Mouse (Mus musculus): Measurements from ENCODE around the gene Zmynd12.

Gene Zmynd12

DNA sequence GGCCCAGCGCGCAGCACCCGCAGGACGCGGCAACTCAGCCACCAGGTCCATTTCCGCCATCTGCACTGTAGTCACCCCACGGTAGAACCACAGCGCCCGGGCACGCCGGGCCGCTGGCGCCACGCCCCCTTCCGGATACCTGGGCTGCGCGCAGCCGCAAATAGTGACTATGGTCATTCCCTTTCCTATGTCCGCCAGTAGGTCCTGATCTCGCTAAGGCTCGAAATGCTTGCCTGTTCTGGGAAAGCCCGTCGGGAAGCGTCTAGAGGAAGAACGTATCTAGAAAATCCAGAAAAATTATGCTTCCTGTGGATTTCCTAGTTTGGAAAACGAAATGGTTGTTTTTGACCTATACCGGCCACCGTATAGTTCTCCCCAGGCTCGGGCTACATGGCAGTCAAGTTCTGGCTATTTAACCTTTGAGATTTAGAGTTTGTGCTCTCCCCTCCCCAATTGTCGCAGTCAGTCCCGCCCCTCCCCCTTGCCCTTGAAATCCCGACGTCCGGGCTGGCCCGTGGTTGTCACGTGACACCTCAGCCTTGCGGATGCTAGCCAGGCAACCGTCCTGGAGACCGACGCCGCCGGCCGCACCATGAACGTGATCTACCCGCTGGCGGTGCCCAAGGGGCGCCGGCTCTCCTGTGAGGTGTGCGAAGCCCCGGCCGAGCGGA, at the start of gene Zmynd12, which contains the start of gene Ppcs:
Gene Zmynd12 (plus strand): TSS at position 521 of the 671 bp plus-strand sequence.
Gene Ppcs (minus strand): TSS at position 127 of the 671 bp plus-strand sequence.
- DNase-seq (ENCODE audit: low read depth in 1 of 2, low spot score in 2 of 2) = peak; percentile 33 to 66

DNA sequence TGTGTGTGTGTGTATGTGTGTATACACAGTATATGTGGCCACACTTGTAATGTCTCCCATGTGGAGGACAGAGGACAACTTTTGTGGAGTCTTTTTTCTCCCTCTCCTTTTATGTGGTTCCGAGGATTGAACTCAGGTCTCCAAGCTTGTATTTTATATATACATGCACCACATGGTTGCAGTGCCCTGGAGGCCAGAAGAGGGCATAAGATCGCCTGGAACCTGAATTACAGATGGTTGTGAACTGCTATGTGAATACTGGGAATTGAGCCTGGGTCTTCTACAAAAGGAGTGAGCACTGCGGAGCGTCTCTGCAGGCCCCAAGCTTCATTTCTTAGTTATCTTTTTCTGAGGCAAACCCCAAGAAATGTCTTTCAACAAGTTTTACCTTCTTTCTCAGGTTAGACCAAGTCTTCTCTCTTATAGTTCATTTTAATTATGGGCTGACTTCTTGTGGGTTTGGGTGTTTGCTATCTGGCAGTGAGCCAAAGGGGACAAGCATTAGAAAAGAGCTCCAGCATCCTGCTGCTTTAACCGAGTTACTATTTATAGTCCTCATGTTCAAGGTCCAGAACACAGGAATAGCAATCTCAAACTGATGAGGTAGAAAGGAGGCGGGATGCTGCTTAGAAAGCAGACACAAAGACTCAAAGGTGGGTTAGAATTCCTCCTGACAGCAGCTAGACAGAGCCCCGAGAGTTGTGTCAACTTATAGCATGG, 41.0 kb upstream of the Zmynd12 start:
- DNase-seq (ENCODE audit: low read depth in 1 of 2, low spot score in 2 of 2) = no peak

DNA sequence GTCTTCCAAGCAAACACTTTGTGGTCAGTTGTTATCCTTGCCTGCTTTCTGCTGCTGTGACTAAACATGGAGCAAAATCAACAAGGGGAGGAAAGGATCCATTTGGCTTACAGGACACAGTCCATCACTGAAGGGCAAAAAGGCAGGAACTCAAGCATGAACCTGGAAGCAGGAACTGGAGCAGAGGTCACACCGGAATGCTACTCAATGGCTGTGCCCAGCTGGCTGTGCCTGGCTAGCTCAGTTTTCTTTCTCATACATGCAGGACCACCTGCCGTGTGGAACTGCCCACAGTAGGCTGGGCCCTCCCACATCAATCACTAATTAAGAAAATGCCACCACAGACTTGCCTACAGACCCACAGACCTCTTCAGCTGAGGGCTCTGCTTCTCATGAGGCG, 33.4 kb upstream of the Zmynd12 start:
- DNase-seq (ENCODE audit: low read depth in 1 of 2, low spot score in 2 of 2) = no peak

DNA sequence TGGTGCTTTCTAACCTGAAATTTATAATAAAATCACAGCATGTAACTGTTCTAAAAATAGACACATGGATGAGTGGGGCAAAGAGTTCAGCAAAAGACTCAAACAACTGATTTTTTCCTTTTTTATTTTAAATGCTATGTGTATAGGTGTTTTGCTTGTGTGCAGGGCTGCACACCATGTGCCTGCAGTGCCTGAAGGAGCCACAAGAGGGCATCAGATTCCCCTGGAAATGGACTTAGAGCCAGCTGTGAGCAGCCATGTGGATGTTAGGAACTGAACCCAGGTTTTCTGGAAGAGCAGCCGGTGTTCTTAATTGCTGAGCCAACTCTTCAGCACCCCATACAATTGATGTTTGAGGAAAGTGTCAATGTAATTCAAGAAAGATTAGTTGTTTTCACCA, 32.2 kb upstream of the Zmynd12 start:
- no peak for DNase-seq (ENCODE audit: low read depth in 1 of 2, low spot score in 2 of 2)

DNA sequence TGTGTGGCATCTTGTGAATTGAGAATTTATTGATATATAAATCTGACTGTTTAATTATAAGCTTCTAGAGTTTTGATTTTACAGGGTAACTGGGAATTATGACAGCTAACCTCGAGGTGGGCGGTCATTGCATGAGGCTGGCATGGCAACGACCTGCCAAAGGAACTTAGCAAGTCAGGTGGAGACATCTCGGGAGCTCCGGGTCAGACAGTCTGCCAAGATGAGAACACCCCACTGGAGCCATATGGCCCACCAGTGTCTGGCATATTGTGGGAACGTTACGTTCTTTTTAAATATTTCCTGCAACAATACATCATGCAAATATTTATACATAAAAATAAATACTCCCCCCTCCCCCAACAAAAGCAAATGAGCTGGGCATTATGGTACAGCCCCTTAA, 23.9 kb upstream of the Zmynd12 start:
- DNase-seq (ENCODE audit: low read depth in 1 of 2, low spot score in 2 of 2) = no peak

DNA sequence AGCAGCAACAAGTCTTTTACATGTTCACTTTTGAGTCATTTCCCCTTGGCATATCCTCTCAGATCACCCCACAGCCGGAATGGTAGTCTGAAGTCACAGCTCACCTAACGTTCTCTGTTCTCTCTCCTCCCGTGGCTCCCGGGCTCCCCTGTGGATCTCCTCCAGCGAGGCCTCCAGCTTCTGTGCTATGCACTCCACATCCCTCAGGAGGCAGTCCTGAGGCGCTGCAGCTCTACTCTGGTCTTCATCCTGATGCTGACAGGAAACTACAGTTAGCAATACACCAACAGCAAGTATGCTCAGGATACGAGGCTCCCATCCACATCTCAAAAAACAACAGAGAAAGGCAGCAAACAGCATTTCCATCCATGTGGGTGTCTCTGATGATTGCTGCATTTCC, 21.7 kb upstream of the Zmynd12 start:
- DNase-seq (ENCODE audit: low read depth in 1 of 2, low spot score in 2 of 2) = no peak

DNA sequence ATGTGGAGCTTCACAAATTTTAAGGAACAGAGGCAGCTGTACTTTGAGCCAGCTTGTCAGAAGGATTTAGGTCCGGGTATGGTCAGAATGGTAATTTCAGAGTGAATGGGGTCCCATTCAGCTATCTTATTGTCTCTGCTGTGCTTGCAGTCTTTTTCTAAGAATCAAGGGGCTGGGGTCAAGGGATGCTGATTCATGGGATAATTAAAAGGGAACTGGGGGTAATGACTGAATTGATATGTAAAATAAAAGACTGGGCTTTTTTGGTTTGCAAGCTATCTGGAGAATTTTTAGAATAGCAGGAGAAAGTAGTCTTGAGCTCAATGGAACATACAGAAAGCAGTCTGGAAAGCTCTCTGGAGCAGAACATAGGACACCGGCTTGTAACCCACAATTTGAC, 19.2 kb upstream of the Zmynd12 start:
- DNase-seq (ENCODE audit: low read depth in 1 of 2, low spot score in 2 of 2) = no peak

DNA sequence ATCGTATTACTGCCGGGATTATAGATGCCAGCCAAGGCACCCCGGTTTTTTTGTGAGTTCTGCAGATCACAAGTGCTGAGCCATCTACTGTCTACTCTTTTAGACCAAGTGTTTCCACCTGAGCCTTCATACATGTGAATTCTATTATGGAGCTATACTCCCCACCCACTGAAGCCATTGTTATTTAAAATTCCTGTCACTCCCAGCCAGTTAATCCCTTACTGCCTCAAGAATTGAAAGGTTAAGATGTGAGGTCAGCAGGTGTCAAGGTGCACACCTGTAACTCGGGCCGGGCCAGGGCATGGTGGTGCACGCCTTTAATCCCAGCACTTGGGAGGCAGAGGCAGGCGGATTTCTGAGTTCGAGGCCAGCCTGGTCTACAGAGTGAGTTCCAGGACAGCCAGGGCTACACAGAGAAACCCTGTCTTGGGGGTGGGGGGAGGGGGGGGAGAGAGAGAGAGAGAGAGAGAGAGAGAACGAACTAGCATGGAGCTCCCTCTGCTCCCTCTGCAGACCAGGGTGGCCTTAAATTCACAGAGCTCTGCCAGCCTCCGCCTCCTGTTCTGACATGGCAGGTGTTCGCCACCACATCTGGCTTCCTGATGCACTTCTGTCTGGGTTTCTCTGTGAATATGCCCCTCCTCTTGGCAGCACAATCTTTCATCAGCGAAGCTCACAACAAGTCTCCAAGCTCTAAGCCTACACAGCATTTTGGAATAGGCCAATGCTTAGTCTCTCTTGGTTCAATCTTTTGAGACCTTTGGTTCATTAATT, 10.6 kb upstream of the Zmynd12 start:
- DNase-seq (ENCODE audit: low read depth in 1 of 2, low spot score in 2 of 2) = no peak

DNA sequence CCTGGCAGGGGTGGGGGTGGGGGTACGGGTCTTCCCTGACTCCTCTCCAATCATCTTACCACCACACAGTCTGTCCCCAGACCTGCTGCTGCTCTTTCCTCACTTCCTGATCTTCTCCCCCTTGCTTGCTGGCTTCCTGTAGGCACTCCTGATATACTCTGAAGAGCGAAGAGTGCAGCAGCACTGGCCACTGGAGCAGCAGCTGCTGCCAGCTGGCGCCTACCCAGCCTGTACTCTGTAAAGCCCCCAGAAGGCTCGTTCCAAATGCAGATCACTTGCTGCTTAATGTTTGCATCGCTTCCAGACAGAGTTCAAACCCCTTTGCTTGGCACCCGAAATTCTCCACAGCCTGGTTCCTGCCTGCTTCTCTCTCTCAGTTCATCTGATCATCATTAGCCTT, 9.8 kb upstream of the Zmynd12 start:
- no peak for DNase-seq (ENCODE audit: low read depth in 1 of 2, low spot score in 2 of 2)

DNA sequence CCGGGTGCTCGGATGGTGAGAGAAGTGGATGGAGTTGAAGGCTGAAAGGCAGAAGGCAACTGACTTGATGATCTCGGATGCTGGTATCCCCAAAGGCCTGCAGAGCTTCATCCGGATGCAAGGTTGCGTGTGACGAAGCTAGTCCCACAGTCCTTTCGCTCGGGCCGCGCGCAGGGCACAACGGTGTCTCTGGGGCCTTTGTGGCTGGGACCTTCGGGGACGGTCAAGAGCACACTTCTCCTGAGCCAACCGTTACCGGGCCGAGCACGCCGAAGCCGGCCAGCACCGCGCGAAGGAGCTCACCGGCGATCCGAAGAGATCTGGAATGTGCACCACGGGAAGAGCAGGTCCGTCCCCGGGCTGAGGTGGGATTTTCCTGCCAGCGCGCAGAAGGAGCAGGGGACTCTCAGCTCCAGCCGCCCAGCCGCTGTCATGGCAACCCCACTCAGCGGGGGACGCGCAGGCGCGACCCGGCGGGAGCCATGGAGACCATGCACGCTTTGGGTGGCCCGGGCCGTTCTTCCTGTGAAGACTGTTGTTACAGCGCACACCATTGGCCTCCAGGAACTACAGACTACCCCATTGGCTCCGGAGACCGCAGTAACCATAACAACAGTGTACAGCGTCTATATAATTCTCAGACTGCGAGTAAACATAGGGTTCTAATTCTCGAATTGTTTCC, 7.4 kb upstream of the Zmynd12 start, which contains the start of gene Ccdc30:
Gene Ccdc30 (minus strand): TSS at position 450 of the 682 bp plus-strand sequence.
- DNase-seq (ENCODE audit: low read depth in 1 of 2, low spot score in 2 of 2) = peak; percentile 8

DNA sequence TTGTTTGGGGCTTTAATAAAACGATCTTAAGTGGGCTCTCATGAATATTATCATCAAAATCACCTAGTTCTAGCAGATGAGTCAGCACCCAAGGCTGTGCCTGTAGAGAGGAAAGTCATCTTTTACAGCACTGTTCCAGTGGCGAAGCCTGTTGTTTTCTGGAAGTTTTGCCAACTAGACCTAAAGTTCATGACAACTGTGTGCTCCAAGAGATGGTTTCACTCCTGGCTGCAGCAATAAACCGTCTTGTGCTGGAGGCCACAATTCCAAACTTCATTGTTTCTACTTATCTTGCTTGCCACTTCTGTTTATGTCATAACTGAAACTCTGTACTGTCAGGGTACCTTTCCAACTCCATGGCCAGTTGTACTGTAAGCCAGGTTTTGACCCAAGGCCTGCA, 5.3 kb upstream of the Zmynd12 start:
- no peak for DNase-seq (ENCODE audit: low read depth in 1 of 2, low spot score in 2 of 2)

DNA sequence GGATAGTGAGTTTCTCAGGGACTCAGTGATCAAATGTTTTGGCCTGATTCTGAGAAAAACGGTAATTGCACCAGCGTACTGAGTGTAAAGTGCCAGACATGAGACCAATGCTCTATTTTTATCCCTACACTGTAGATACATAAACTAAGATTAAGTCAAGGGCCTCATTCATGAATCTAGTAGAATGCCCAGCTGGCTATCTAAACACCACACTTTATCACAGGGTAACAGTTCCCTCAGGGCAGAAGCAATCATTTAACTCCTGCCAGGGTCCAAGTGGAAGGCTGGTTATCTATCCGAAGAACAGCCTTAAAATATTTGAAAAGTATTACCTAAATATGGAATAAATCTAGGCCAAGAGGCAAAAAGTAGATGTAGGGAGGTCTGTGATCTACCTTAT, 4.7 kb upstream of the Zmynd12 start:
- DNase-seq (ENCODE audit: low read depth in 1 of 2, low spot score in 2 of 2) = no peak

DNA sequence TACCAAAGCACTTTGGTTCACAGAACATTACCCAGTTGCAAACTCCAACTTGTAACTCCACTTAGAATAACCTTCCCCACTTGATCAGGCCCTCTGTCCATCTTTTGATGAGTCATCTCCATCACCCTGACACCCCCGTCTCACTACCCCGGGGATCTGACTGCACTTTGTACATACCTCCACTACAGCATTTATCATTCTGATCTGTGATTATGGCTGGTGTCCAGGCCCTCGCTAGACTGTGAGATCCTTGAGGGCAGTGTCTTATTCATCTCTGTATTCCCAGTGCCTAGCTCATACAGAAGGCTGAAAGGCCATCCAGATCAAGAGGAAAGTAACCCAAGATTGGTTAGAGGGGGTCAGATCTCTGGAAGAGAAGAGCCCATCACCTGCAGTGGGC, 1.4 kb upstream of the Zmynd12 start:
- no peak for DNase-seq (ENCODE audit: low read depth in 1 of 2, low spot score in 2 of 2)

DNA sequence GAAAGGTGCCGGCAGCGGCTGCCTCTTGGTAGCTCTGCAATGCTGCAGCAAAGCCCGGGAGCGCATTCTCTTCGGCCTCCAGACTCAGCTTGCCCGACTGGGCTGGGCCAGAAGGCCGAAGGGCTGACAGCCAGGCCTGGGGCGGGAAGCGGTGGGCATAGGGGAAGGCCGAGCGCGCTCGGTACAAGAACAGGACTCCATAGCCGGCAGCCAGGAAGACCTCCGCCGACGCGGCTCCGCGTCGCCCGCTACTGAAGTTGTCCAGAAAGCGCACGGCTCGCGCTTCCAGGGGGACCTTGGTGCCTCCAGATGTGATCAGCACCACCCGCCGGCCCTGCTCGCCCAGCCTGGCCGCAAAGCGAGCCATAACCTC, 707 bp upstream of the Zmynd12 start:
- peak in 1 of 2 experiments; percentile 4 for DNase-seq (ENCODE audit: low read depth in 1 of 2, low spot score in 2 of 2)

DNA sequence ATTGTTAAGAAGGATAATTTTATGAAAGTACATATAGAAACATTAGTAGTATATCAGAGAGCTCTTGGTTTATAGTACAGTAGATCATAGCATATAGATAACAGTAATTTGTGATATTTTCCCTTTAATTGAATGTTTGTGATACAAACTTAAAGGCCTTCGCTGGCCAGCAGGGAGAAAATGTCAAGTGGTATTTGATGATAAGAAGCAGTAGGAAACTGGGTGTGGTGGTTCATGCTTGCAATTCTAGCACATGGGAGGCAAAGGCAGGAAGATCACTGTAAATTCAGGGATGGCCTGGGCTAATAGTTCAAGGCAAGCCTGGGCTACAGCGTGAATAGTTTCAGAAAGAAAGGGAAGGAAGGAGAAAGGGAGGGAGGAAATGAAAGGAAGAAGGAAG, 2.5 kb downstream of the Zmynd12 start:
- no peak for DNase-seq (ENCODE audit: low read depth in 1 of 2, low spot score in 2 of 2)

DNA sequence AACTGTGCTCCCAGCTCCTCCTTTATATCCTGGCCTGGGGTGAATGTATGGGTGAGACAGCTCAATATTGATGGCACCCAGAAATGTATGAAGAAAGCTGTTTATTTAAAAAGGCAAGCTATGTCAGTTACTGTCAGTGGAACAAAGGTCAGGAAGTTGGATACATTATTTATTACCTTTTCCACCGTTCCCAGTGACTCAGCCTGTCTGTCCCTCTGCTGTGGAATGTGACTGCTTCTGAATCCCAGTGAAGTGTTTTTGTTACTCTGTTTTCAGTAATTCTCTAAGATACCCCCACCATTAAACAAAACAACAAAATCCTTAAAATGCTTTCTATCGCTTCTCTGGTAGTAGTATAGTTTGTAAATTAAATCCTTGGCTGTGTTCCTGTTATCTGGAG, 3.0 kb downstream of the Zmynd12 start:
- no peak for DNase-seq (ENCODE audit: low read depth in 1 of 2, low spot score in 2 of 2)

DNA sequence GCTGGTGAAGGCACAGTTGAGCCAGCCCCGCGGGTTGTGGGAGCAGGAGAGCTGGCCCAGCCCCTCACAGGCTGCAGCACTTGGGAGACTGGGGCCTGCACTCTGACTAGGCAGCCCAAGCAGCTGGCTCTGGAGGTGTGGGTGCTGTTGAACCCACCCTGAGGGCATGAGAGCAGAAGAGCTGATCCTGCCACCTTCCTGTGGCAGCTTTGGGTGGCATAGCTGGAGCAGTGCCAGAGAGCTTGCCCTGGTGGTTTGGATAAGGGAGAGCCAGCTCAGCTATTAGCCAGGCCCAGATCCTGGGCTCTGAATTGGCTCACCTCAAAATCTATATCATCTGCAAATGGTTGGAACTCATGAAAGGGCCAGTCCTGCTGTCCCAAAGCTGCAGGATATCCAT, 5.1 kb downstream of the Zmynd12 start:
- no peak for DNase-seq (ENCODE audit: low read depth in 1 of 2, low spot score in 2 of 2)

DNA sequence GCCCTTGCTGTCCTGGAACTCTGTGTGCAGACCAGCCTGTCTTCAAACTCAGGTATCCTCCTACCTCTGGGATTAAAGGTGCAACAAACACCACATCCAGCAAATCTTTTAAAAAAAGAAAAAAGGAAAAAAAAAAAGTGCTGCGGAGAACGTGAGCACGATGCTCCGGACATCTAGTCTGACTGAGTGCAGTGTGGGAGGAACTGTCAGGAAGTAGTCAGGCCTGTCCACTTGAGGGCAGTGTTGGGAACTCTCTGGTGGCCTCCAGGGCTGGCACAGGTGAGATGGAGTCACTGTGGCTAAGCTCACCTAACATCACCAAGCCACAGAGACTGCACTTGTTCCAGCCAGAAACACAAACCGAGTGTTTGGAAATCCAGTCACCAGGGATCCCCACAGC, 8.1 kb downstream of the Zmynd12 start:
- DNase-seq (ENCODE audit: low read depth in 1 of 2, low spot score in 2 of 2) = no peak

DNA sequence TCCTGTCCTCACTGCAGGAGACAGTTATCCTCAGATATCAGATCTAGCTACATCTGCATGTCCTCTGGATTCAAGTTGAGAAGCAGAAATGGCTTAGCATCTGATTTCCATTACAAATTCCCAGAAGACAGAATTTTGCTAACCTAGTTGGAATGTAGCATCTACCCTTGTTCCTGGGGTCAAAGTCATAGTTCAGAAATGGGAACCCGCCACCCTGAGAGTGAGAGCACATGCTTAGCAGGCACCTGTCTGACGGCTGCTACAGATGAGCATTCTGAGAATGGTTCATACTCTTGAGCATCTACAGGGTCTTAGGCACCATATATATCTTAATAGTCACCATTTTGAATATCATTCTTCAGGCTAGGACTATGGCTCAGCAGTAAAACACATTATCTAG, 15.3 kb downstream of the Zmynd12 start:
- DNase-seq (ENCODE audit: low read depth in 1 of 2, low spot score in 2 of 2) = no peak

DNA sequence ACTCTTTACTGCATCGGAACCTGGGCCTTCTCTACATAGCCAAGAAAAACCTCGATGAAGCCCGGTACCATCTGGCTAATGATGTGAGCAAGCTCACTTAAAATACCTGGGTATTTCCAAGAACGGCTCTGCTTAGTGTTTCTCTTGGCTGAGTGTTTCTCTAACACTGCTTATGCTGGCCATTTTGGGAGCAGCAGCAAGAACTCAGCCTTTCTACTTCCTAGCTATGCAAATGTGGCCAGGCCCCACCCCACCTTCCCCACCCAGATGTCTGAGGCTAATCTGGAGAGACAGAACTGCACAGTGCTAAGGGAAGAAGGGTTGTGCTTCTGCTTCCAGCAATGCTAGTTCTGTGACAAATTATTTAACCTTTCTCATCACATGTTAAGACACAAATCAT, 19.2 kb downstream of the Zmynd12 start:
- no peak for DNase-seq (ENCODE audit: low read depth in 1 of 2, low spot score in 2 of 2)

DNA sequence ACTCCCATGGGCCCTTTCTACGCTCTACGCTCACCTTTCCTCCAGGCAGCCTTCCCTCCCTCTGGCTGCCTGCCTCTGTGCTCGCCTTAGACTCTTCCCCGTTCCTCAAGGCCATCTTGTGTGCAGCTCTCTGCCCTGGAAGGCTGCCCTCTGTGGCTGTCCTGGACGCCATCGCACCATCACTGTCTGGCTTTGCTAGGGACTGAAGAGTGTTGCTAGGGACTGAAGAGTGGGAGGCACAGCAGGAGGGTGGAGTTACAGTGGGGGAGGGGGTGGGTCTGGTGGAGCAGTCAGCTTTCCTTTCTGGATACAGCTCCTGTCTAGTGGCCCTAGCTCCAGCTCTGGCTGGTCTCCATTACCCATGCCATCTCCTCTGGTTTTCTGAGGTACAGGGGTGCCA, 19.9 kb downstream of the Zmynd12 start:
- DNase-seq (ENCODE audit: low read depth in 1 of 2, low spot score in 2 of 2) = no peak

DNA sequence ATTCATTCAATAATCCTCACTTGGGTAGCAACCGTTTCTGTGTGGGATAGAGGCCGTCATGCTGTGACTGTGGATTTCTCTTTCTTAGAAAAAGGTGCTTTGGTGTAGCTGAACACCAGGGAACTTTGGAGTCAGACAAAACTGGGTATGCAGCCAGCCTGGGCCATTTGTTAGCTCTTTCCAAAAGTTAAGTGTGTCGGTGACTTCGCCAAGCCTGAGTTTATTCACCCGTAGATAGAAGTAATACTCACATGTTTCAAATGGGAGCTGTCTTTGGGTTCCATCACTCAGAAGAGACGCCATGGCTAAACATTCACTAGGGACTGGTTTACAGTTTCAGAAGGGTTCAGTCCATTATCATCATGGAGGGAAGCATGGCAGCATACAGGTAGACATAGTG, 24.6 kb downstream of the Zmynd12 start:
- DNase-seq (ENCODE audit: low read depth in 1 of 2, low spot score in 2 of 2) = no peak

Measured in monocyte, adult 2 months (primary cell).